Mouse (Mus musculus) right cerebral cortex, postnatal 25 days (tissue): ENCODE measurements around the gene Gfm2.
A peak's percentile ranks its signal among the peaks of the same experiment; 100 is the strongest.
"Not testable (repeated sequence)": the region's sequence is repeated elsewhere in the genome, so short reads cannot be mapped to it uniquely, and the experiment has no call there.

Source experiments
- DNase-seq: peaks from one replicate; pipeline ENCODE4 v3.0.0; 2022

Gene Gfm2

DNA sequence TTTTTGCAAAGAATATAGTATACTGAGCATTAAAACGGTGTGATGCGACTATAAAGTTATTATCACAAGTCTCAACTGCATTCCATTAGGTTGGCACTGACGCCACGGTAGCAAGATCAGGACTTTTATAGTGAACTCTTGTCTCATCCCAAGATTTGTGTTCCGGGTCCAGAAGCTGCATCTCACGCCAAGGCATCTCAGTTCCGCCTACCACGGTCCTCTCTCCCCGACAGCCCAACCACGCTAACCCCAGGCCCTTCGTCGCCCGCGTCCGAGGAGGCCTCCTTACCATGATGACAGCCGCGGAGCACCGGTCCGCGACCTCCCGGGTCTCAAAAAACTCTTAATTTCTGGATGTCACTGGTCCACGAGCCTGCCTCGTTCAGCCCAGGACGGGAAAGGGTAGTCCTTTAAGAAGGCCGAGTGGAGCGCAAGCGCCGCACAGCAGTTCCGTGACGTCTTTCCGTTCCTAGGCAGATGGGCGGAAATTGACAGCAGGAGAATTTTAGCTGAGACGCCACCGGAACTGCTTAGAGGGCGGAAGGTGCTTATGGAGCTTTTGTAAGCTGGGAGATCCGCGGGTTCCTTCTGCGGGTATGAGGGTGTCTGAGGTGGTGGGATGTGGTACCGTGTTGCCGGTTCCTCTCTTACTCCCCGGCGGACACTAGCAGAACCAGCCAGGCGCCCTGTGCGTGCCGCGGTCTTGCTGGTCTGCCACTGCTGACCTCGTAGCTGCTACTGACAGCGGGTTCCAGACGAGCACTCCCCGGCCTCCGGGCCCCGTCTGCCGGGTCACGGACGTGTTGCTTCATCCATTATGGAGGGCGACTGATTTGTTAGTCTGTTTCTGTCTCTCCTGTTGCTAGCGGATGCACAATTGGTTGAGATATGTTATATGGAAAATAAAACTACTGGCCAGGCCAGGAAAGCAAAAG lies at the start of gene Gfm2, which contains the start of gene Nsa2:
Gene Gfm2, plus strand, starts transcription at position 472 of the 935 bp plus-strand sequence.
Gene Nsa2, minus strand, starts transcription at position 472 of the 935 bp plus-strand sequence.
- peak; percentile 91 for DNase-seq

DNA sequence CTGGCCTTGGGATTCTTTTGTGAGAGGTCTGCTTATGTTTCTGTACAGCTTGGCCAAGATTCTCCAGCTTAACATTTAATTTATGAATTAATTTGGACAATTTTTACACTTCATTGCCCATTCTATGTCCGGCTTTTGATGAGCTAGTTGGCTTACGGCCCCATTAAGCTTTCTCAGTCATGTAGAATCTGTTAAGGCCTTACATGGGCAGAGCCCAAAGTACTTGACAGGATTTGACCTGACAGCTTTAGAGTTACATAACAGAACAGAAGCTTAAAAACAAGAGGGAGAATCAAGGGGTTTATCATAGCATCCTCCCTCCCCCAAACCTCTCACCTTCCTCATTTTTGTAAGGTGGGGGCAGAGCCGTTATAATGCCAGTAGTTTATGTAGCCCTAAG lies 49.6 kb upstream of the Gfm2 start:
- DNase-seq: no peak

DNA sequence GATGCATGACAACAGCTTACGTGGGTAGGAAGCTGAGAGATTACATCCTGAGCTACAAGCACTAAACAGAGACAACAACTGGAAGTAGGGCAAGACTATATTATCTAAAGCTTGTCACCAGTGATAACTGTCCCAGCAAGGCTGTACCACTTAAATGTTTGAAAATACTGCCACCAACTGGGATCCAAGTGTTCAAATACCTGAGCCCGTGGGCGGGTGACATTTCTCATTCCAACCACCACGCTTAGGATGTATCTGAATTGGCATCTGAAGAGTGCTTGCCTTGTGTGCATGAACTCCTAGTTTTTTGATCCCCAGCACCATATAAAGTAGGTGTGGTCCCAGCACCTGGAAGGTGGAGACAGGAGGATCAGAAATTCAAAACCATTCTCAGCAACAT lies 42.0 kb upstream of the Gfm2 start:
- no peak for DNase-seq

DNA sequence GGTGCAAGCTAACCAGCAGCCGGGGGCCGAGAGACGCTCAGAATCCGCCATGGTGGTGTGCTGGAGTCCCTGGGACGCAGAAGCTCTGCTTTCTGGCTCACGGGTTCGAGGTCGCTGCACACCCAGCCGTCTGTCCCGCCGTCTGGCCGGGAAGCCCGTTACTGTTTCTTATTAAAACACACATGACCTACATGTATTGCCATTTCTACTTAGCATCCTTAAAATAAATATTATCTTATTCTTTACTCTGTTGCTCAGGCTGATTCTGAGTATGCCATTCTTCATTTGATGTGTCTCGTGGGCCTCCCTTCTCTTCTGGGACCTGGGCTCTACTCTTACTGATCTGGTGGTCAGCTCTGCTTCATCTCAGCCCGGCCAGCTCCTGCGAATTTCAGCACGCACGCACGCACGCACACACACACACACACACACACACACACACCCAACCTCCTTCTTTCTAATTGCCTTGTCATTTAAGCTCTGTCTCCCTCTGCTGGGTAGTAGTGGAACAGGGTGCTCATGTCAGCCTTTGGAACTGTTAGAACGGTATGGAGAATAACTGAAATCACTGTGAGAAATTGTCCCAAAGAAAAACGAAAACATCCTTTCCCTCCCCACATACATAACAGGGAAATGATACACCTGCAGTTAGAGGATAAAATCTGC lies 38.4 kb upstream of the Gfm2 start, which contains the start of gene Gm6169:
Gene Gm6169, minus strand, starts transcription at position 51 of the 666 bp plus-strand sequence.
- peak; percentile 40 for DNase-seq

DNA sequence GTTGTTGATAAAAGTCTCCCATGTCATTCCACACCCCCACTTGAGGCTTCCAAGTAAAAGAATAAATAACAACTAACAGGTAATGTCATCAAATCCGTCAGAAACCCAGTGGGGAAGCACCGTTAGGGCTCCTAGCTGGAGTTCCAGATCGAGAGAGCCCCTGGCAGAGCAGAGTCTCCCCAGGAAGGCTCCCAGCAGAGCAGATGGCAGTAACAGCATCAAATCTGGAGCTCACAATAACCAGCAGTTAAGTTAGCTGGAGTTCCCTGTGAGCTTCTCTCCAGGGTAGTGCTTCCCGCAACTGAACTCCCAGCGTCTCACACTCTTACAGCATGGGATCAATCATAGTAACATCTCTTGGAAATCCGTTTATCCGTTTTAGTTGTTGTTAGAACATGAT lies 32.7 kb upstream of the Gfm2 start:
- DNase-seq: no peak

DNA sequence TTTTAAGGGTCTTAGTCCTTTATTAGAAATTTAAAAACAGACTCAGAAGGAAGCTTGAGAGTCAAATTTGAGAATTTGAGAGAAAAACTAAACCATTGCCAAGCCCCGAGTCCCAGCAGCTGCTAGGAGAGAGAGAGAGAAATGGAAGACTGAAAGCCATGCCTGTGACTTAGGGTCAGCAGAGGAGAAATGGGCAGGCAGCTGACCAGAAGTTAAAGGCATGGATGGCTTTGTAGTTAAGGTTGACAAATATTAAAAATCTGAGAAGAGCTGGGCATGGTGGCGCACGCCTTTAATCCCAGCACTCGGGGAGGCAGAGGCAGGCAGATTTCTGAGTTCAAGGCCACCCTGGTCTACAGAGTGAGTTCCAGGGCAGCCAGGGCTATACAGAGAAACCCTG lies 30.0 kb upstream of the Gfm2 start:
- not testable (repeated sequence) for DNase-seq

DNA sequence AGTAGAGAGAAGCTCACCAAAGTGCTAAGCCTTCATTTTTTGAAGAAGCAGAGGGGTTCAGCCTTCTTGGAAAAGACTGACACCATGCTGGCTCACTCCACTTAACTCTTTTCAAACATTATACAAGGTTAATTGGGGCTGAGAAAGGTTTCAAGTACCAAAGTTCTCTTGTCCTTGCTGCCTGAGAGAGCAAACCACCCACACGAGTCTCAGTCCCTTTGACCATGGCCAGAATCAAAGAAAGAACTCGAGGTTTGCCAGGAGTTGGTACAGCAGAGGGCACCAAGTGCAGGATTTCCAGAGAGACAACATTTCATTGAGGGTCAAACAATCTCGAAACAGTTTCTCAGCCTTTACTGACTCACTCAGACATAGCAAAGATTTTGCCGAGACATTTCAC lies 28.7 kb upstream of the Gfm2 start:
- no peak for DNase-seq

DNA sequence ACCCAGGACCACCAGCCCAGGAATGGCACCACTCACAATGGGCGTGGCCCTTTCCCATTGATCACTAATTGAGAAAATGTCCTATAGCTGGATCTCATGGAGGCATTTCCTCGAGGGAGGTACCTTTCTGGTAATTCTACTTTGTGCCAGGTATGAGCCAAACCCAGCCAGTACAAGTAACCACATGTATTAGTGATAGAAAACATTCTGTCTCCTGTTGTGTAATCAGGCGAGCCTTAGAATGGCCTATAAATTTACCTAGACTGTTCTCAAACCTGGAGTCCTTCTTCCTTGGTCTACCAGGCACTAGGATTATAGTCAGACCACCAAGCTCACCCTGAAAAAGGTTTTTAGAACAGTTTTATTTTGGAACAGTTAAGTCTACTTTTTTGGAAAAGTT lies 16.4 kb upstream of the Gfm2 start:
- DNase-seq: no peak

DNA sequence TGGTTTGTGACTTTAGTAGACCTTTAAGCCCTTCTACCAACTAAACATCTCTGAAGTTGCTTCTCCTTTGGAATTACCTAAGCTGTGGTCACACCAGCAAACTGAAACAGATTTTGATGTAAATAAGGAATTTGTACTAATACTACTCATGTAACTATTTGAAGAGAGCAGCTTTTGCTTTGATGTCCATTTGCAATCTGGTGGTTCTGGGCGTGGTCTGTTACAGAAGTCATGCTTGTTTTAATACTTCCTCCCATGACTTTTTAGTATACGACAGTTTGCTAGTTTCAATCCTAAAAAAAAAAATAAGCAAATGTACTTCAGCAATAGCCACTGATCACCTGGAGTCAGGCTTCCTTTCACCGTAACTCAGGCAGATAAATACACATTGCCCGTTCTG lies 8.1 kb upstream of the Gfm2 start:
- DNase-seq: not testable (repeated sequence)

DNA sequence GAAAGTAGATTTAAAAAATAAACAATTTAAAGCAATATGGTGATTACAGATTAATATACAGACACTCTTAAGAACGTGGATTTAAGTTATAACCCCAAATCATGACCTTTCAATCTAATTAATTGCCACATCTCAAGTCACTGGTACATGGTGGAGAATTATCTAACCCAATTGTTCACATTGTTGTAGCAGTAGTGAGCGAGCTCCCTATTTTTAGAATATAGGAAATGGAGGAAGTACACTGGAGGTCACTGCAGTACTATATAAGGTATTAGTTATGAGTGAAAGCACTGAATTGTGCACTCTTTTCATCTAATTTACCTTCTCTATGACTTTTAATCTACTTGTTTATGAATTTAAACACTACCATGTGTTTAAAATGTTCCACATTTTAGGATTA lies 7.3 kb upstream of the Gfm2 start:
- not testable (repeated sequence) for DNase-seq

DNA sequence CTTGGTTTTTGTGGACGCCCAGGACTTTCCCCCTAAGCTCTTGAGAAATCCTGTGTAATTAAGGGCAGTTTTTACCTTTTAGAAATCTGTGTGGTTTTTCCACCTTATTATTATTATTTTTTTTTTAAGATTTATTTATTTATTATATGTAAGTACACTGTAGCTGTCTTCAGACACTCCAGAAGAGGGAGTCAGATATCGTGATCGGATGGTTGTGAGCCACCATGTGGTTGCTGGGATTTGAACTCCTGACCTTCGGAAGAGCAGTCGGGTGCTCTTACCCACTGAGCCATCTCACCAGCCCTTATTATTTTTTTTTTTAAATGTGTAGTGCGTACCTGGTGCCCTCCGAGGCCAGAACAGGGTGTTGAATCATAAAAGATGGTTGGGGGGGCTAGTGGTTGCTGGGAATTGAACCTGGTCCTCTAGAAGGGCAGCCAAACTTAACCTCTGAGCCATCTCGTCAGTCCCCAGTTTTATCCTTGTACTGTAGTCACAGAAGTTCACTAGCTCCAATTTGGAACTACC lies 731 bp downstream of the Gfm2 start:
- not testable (repeated sequence) for DNase-seq

DNA sequence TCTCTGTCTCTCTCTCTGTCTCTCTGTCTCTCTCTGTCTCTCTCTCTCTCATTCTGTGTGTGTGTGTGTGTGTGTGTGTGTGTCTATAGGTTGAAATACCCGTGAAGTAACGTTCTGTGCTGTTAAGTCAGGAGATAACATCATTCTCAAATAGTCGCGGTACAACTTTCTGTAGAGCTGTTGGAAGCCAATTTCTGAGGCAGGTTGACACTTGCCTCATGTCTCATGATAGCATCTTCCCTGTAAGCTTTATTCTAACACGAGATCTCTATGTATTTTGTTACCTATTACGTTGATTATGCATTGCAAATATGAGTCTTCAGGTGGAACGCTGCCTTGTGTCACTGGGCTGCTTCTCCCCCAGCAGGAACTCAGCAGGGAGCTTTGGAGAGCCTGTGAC lies 4.6 kb downstream of the Gfm2 start:
- no peak for DNase-seq

DNA sequence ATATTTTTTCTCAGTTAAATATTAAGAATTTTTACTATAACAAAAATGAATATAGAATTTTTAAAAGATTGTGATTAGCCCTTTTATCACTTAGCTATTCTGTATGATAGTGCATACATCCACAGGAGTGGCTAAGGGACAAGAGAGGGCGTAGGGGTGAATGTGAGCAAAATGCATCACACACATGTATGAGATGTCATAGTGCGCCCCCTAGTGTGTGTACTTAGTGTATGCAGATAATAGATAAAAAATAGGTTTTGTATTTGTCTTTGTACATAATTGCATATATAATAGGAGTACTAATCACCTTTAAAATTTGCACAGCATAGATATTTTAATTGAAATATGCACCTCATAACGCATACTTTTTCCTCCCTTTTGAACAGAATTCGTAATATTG lies 8.1 kb downstream of the Gfm2 start:
- no peak for DNase-seq

DNA sequence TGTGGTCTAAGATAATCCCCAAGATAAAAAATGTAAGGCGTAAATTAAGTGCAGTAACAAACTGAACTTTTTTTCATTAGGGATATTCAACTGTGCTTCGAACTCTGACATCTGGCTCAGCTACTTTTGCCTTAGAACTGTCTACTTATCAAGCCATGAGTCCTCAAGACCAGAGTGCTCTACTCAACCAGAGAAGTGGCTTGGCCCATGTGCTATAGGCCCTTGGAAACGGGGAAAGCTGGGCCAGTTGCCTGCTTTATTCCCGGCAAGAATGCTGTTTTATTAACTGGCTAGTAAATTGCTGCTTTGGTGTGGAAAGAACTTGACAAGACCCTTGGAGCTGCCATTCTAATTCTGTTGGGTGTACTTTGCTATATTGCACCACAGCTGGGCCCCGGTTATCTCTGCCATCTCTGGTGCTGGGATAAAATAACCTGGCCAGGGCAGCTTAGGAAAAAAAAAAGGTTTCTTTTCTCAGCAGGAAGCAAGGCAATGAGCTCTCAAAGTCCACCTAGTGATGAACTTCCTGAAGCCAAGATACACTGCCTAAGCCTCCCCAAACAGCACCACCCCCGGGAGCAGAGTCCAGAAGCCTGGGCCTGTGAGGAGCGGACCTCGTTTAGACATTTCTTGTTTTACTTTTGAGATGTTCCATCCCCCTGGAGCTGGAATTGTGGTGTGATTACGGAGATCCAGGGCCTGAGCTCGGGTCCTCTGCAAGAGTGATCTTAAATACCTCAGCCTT lies 38.0 kb downstream of the Gfm2 start:
- DNase-seq: no peak

DNA sequence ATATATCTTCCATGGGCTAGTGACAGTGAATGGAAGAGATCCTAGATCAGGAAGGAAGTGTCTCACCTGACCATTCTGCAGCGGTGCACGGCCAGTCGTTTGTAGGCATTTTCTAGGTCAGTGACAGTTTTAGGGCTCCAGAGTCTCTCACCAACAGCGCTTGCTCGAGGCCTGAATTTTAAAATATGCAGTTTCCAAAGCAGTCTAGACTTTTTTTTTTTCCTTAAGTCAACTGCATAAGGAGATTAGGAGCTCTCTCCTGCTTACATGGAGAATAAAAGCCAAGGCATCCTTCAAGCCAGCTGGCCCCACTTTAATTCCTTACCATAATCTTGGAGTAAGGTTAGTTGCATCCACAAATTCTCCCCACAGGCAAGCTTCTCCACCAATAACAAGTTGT lies 39.0 kb downstream of the Gfm2 start:
- DNase-seq: no peak

DNA sequence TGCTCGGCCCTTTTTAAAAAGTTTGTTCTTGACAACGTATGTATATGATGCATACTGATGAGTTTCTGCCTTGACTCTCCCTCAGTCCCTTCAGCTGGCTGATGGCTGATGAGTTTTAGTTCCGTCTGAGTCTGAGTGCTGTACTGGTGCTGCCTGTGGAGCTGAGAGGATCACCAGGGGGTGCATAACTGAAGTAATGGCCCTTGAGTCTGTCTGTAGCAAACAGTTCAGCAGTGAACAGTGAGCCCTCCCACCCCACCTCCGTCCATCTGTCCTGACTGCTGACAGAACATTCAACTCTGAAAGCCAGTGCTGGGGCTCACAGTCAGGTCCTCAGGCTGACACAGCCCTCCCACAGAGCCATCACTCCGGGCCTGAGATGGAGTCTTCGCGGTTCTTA lies 41.2 kb downstream of the Gfm2 start:
- no peak for DNase-seq

DNA sequence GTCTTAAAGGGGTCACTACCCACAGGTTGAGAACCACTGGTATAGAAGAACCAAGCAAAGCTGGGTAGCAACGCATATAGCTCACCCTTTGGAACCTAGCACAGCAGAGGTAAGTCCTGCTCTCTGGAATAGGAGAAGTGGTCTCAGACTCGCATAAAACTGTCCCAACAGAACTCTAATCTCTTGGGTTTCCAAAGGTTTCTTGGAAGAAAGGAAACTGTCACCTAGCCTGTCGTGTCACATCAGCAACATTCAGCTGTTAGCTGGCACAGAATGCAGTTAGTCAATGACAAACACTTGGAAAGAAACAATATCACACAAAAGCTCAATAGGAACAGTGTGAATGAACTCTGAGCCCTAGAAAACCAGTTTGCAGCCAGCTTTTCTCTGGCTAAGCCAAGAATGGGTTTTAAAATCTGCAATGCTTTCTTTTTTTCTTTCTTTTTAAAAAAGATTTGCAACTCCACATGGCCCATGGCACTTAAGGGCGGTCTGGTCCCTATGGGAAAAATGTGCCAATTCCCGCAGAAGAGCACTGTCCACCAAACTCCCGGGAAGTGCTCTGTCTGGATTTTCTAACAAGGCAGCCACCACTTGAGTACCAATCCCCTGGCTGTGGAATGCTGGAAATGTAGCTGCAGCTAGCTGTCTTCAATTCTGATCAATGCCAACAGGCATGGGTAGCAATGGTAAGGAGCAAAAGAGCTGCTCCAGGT lies 42.5 kb downstream of the Gfm2 start:
- no peak for DNase-seq

DNA sequence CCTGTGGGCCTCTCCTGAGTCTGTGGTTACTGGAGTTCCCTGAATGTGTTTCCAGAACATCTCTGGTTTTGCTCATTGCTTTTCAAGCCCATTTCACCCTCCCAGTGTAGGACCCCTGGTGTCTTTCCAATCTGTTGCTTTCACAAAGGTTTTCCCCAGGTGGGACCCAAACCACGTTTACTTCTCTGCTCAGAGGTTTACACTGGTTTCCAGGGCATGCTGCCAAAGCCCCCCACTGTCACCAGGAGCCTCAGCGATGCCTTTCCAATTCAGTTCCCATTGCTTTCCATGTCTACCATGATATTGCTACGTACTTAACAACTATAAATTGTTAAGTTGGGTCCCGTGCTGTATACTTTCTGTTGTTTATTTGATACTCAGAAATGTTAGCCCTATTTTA lies 45.1 kb downstream of the Gfm2 start:
- DNase-seq: no peak

DNA sequence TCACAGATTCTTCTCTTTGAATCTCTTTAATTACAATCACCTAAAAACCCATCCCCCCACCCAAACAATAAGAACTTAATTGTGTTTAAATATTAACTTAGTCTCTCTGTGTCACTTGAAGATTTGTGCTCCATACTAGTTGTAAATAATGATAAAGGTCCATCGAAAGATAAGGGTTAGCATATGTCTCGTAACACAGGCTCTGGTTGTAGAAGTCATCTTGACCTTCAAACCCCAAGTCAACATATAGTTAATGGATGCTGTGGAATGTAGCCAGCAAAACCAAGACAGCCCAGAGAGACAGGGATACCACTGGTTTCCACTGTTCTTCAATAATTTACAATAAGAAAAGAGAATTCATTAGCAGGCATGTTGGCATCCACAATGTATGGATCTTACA lies 46.4 kb downstream of the Gfm2 start:
- no peak for DNase-seq

DNA sequence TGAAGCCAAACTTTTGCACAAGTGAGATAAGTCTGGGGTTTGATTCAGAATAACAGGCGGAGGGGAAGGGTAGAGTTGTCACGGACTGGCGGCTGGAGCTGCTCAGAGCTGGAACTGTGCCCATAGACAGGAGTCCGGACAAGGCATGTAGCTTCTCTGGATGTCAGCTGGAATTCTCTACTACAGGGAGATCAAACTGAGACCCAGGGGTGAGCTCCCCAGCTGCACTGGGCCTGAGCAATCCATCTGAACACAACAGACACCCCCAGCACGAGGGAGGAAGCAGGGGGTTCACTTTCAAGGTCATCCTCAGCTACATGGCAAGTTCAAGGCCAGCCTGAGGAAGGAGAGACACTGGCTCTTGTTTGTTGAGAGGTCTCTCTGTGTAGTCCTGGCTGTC lies 46.9 kb downstream of the Gfm2 start:
- DNase-seq: no peak

DNA sequence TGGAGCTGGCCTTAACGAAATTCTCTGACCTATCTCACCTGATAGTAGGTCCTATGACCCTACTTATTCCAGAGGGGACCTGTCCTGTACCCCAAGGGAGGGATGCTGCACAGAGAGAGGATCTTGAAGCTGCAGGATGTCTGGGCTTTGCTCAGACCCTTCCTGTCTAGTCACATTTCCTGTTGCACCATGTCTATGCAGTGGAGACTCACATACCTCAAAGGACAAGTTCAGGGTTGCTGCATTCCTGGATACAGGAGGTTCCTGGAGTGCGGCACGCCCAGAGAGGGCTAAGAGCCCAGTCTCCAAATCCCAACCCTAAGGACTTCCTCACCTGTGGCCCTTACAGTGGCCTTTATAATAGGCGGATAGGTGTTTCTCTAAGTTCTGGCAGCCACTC lies 48.6 kb downstream of the Gfm2 start:
- DNase-seq: no peak

DNA sequence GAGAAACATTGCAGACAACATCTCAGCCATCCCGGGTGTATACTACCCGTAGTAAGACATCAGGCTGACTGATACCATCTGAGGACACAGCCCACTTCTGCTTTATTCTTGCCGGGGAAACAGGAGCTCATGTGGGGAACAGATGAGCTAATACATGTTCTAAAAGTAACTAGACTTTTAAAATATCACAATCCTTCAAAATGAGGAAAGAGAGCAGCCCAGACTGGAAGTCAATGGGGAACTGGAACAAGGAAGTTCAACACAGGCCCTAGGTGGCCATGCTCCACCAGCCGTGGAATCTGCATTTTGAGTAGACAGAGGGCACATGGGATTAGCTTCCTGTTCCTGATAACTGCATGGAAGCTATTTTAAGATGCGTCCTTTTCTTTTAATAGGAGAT lies 50.0 kb downstream of the Gfm2 start:
- DNase-seq: no peak

DNA sequence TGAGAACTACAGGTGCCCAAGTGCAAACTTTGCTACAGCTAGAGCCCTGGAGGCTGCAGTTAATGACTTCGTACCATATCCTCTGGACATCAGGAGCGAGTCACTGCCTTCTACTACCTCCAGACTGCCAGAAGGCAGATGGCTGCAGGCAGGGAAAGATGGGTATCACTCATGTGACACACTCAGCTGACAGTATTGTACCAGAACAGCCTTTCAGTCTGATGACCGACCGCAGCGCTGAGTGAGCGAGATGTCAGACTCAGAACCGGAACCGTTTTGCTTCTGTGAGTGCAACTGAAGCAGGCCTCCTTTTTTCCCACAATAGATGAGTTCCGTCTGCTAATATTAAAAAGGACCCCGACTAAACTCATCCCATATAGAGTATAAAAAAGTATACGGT lies 54.9 kb downstream of the Gfm2 start:
- DNase-seq: no peak
